Mouse (Mus musculus) hindbrain, embryonic 12.5 days (tissue): ENCODE results near the gene Wdr25. TPM values are rescaled to one million over a fixed set of nuclear protein-coding genes. Genes with fewer than 3 reads are reported as not detected.

ENCODE experiments used
- ATAC-seq: fragments of 200-750 bp; cut with Nextera tagmentation; 2 replicates; pipeline ENCODE4 v1.8.0; 2017; ENCODE audit warnings: moderate TSS enrichment; ENCODE audit not compliant: low FRiP score
- H3K27ac ChIP-seq: fragments of 300-500 bp; sonication (generic); 2 replicates; pipeline ENCODE4 v1.5.1; 2016; ENCODE audit warnings: mild to moderate bottlenecking
- H3K27me3 ChIP-seq: fragments of 300-500 bp; sonication (generic); 2 replicates; pipeline ENCODE4 v1.6.1; 2016; ENCODE audit warnings: mild to moderate bottlenecking
- H3K36me3 ChIP-seq: fragments of 300-500 bp; sonication (generic); 2 replicates; pipeline ENCODE4 v1.6.1; 2016; ENCODE audit warnings: mild to moderate bottlenecking
- H3K4me1 ChIP-seq: fragments of 300-500 bp; sonication (generic); 2 replicates; pipeline ENCODE4 v1.6.1; 2016
- H3K4me2 ChIP-seq: fragments of 300-500 bp; sonication (generic); replicated peaks from 2 replicates; pipeline ENCODE4 v1.6.1; 2016; ENCODE audit warnings: mild to moderate bottlenecking
- H3K4me3 ChIP-seq: fragments of 300-500 bp; sonication (generic); 2 replicates; pipeline ENCODE4 v1.5.1; 2016; ENCODE audit warnings: mild to moderate bottlenecking
- H3K9ac ChIP-seq: fragments of 300-500 bp; sonication (generic); 2 replicates; pipeline ENCODE4 v1.6.1; 2016; ENCODE audit warnings: mild to moderate bottlenecking, moderate library complexity
- H3K9me3 ChIP-seq: fragments of 300-500 bp; sonication (generic); replicated peaks from 2 replicates; pipeline ENCODE4 v1.6.1; 2016; ENCODE audit warnings: mild to moderate bottlenecking
- WGBS: fragments of 180-500 bp; shearing (Covaris S2); methylation state at CpG from one replicate; pipeline ENCODE4 v1.1.7; 2016; 5-methylcytosine and 5-hydroxymethylcytosine counted together
- polyA plus RNA-seq: library from polyadenylated mRNA; unstranded; fragments of >200 nt; fragmentation: Nextera tagmentation; extraction: Ambion mirVana; gene quantifications from 2 replicates; pipeline ENCODE4 v1.2.1, GENCODE M21; 2016

Wdr25 gene
- polyA plus RNA-seq, 1 experiment from 2014 or later = 9.7 TPM

DNA sequence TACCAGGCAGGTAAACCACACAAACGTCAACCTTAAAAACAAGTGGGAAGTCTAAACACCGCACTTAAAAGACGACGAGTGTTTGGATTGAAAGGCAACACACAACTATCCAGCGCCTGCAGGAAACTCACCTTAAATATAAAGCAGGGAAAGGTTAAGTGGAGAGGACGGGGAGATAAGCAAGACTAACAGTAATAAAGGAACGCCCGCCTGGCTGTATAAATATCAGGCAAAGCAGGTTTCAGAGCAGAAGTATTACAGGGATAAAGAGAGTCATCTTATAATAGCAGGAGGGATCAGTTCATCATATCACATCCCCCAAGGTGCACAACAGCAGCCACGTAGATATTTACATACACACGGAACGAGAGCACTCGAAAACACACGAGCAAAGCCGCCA, 78.8 kb downstream of the Wdr25 start:
- WGBS = 90% methylated on average over 14 of the region's 14 CpGs
- H3K36me3 ChIP-seq = no peaks in the 10 kb centered on the region
- no peak overlapping the region for H3K4me3 ChIP-seq
- no peaks in the 10 kb centered on the region for H3K27me3 ChIP-seq
- no peaks in the 10 kb centered on the region for H3K9me3 ChIP-seq
- ATAC-seq = no peak
- H3K27ac ChIP-seq = no peak overlapping the region
- 0 out of 2 replicates have a peak, but pooled peaks cover 3% of the 10 kb centered on the region for H3K4me1 ChIP-seq
- H3K4me2 ChIP-seq = no peak overlapping the region
- no peak overlapping the region for H3K9ac ChIP-seq

DNA sequence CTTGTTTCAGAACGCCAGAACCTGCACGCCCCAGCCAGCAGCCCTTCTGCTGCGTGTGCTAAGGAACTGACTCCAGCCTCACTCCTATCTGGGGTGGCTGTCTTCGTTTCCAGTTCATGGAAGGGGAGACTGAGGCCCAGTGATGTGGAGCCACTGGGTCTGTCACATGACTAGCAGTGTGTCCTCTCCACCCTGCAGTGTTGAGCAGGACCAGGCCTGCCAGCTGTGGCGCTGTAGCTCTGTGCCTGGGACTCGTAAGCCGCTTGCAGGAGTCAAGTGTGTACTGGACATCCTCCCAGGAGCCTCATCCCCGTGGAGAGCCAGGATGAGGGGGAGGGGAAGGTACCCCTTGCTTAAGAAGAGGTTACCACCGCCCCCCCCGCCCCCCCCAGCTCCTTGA, 86.5 kb downstream of the Wdr25 start:
- Histone ChIP-seq H3K27me3 (no peaks in the 10 kb centered on the region), H3K4me2 (no peak overlapping the region), H3K9ac (no peak overlapping the region), H3K27ac (0 out of 2 replicates have a peak overlapping the region, but pooled peaks have one; percentile 7), H3K9me3 (no peaks in the 10 kb centered on the region), H3K4me1 (peaks cover 41% of the 10 kb centered on the region), H3K36me3 (no peaks in the 10 kb centered on the region), H3K4me3 (no peak overlapping the region)
- WGBS = 20% methylated on average over 10 of the region's 10 CpGs
- ATAC-seq = peak; percentile 51; the same call in 1 of the 2 replicates

- Histone ChIP-seq H3K4me1 (peaks cover 39% of the 10 kb centered on the region), H3K27ac (peak overlapping the region; percentile 76)
- 62% methylated on average over 14 of the region's 14 CpGs for WGBS
Measured at GRCm38 (mm10) chr12:108981941-108982683, 88.7 kb downstream of the Wdr25 start.

GRCm38 (mm10) chr12:108982684-108982960, 89.2 kb downstream of the Wdr25 start:
- ATAC-seq = peak; percentile 35; the same call in 1 of the 2 replicates
- H3K27ac ChIP-seq = peak overlapping the region; percentile 76
- 51% methylated on average over 6 of the region's 6 CpGs for WGBS

More at GRCm38 (mm10) chr12:108981941-108982683, 88.7 kb downstream of the Wdr25 start:
- Histone ChIP-seq H3K27me3 (no peaks in the 10 kb centered on the region), H3K36me3 (no peaks in the 10 kb centered on the region), H3K4me3 (no peak overlapping the region), H3K9ac (no peak overlapping the region), H3K4me2 (no peak overlapping the region), H3K9me3 (no peaks in the 10 kb centered on the region)
- peak; percentile 46; the same call in 1 of the 2 replicates for ATAC-seq

DNA sequence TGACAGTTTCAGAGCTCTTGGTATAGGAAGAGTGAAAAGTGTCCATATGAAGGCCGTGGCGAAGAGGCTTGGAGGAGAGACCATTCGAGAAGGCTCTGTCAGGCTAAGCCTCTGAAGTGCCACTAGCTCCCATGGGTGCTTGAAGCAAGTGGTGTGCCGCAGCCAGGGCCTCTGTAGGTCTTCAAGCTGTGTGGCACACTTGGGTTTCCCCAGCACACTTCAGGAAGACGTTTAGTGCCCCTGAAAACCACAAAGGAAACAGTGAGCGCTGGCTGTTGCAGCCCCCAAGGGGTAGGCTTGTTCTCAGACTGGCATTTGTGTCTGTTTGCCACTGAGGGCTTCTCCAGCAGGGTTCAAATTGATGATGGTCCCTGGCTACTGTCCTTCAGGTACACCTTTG, 90.1 kb downstream of the Wdr25 start:
- H3K9ac ChIP-seq = no peak overlapping the region
- H3K27ac ChIP-seq = no peak overlapping the region
- no peak for ATAC-seq
- no peaks in the 10 kb centered on the region for H3K27me3 ChIP-seq
- no peaks in the 10 kb centered on the region for H3K36me3 ChIP-seq
- WGBS = 89% methylated on average over 6 of the region's 6 CpGs
- no peak overlapping the region for H3K4me2 ChIP-seq
- no peaks in the 10 kb centered on the region for H3K9me3 ChIP-seq
- no peak overlapping the region for H3K4me3 ChIP-seq
- peaks cover 36% of the 10 kb centered on the region for H3K4me1 ChIP-seq

More at GRCm38 (mm10) chr12:108982684-108982960, 89.2 kb downstream of the Wdr25 start:
- Histone ChIP-seq H3K4me3 (no peak overlapping the region), H3K27me3 (no peaks in the 10 kb centered on the region), H3K36me3 (no peaks in the 10 kb centered on the region), H3K4me2 (no peak overlapping the region), H3K4me1 (peaks cover 36% of the 10 kb centered on the region), H3K9me3 (no peaks in the 10 kb centered on the region), H3K9ac (no peak overlapping the region)

- Histone ChIP-seq H3K4me3 (no peak overlapping the region), H3K27me3 (no peaks in the 10 kb centered on the region), H3K4me1 (peaks cover 28% of the 10 kb centered on the region), H3K9ac (no peak overlapping the region), H3K4me2 (no peak overlapping the region), H3K9me3 (no peaks in the 10 kb centered on the region), H3K27ac (peak overlapping the region; percentile 1; the same call in 1 of the 2 replicates), H3K36me3 (no peaks in the 10 kb centered on the region)
- 71% methylated on average over 8 of the region's 8 CpGs for WGBS
- ATAC-seq = no peak
Measured at GRCm38 (mm10) chr12:108984471-108984870, 91.0 kb downstream of the Wdr25 start.

DNA sequence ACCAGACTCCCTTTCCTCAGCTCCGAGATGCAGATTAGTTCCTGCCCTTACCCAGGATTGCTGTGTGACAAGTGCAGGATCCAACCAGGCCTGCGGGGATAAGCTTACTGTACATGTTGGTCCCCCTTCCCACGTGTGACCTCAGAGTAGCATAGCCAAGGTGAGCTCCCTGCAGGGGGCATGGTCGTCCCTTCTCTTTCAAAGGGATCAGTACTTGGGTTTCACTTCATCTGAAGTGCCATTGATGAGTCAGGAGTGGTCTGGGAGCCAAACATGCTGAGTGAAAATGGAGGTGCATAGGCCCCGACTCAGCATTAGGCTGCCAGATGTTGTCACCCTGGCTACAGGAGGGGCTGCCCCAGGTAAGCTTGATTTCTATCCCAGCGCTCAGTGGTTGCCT, 91.6 kb downstream of the Wdr25 start:
- peaks cover 22% of the 10 kb centered on the region for H3K4me1 ChIP-seq
- H3K4me2 ChIP-seq = no peak overlapping the region
- 66% methylated on average over 6 of the region's 6 CpGs for WGBS
- no peaks in the 10 kb centered on the region for H3K36me3 ChIP-seq
- ATAC-seq = no peak
- H3K9ac ChIP-seq = no peak overlapping the region
- H3K9me3 ChIP-seq = no peaks in the 10 kb centered on the region
- 0 out of 2 replicates have a peak overlapping the region, but pooled peaks have one; percentile 1 for H3K27ac ChIP-seq
- H3K27me3 ChIP-seq = no peaks in the 10 kb centered on the region
- no peak overlapping the region for H3K4me3 ChIP-seq

- Histone ChIP-seq H3K36me3 (no peaks in the 10 kb centered on the region), H3K9ac (no peak overlapping the region), H3K9me3 (no peaks in the 10 kb centered on the region), H3K4me3 (no peak overlapping the region), H3K4me2 (no peak overlapping the region), H3K27me3 (no peaks in the 10 kb centered on the region), H3K27ac (0 out of 2 replicates have a peak overlapping the region, but pooled peaks have one; percentile 23), H3K4me1 (peaks cover 17% of the 10 kb centered on the region)
- 80% methylated on average over 9 of the region's 9 CpGs for WGBS
- no peak for ATAC-seq
Measured at GRCm38 (mm10) chr12:108987448-108987847, 94.0 kb downstream of the Wdr25 start.

GRCm38 (mm10) chr12:108990425-108990824, 97.0 kb downstream of the Wdr25 start:
- H3K36me3 ChIP-seq = no peaks in the 10 kb centered on the region
- 0 out of 2 replicates have a peak, but pooled peaks cover 2% of the 10 kb centered on the region for H3K27me3 ChIP-seq
- 0 out of 2 replicates have a peak, but pooled peaks have one; percentile 26 for ATAC-seq
- H3K4me2 ChIP-seq = no peak overlapping the region
- H3K9me3 ChIP-seq = no peaks in the 10 kb centered on the region
- H3K9ac ChIP-seq = no peak overlapping the region
- 0 out of 2 replicates have a peak overlapping the region, but pooled peaks have one; percentile 55 for H3K27ac ChIP-seq
- H3K4me1 ChIP-seq = peaks cover 16% of the 10 kb centered on the region
- WGBS = 56% methylated on average over 9 of the region's 9 CpGs
- no peak overlapping the region for H3K4me3 ChIP-seq

GRCm38 (mm10) chr12:108993046-108993445, 99.6 kb downstream of the Wdr25 start:
- H3K4me2 ChIP-seq = no peak overlapping the region
- no peaks in the 10 kb centered on the region for H3K36me3 ChIP-seq
- ATAC-seq = no peak
- no peak overlapping the region for H3K27ac ChIP-seq
- peaks cover 2% of the 10 kb centered on the region; the same call in 1 of the 2 replicates for H3K27me3 ChIP-seq
- H3K9me3 ChIP-seq = no peaks in the 10 kb centered on the region
- 61% methylated on average over 2 of the region's 2 CpGs for WGBS
- peaks cover 24% of the 10 kb centered on the region for H3K4me1 ChIP-seq
- no peak overlapping the region for H3K4me3 ChIP-seq
- H3K9ac ChIP-seq = no peak overlapping the region

GRCm38 (mm10) chr12:108994436-108995031, 101.1 kb downstream of the Wdr25 start:
- Histone ChIP-seq H3K27me3 (peaks cover 2% of the 10 kb centered on the region; the same call in 1 of the 2 replicates), H3K27ac (no peak overlapping the region), H3K9me3 (no peaks in the 10 kb centered on the region), H3K4me2 (0 out of 2 replicates have a peak overlapping the region, but pooled peaks have one; percentile 28), H3K4me1 (peaks cover 26% of the 10 kb centered on the region), H3K36me3 (no peaks in the 10 kb centered on the region), H3K4me3 (no peak overlapping the region), H3K9ac (no peak overlapping the region)
- 14% methylated on average over 19 of the region's 19 CpGs for WGBS
- ATAC-seq = peak; percentile 6; the same call in 1 of the 2 replicates

- ATAC-seq = no peak
- Histone ChIP-seq H3K4me1 (peaks cover 20% of the 10 kb centered on the region), H3K4me3 (no peak overlapping the region), H3K27ac (no peak overlapping the region), H3K27me3 (peaks cover 2% of the 10 kb centered on the region; the same call in 1 of the 2 replicates), H3K36me3 (no peaks in the 10 kb centered on the region), H3K4me2 (no peak overlapping the region), H3K9ac (no peak overlapping the region), H3K9me3 (no peaks in the 10 kb centered on the region)
- 80% methylated on average over 12 of the region's 12 CpGs for WGBS
Measured at GRCm38 (mm10) chr12:108995976-108996636, 102.7 kb downstream of the Wdr25 start.
